Mouse (Mus musculus) G1E (cell line): Measurements from ENCODE around the gene Chst10.

Experiments
- CTCF ChIP-seq: IDR thresholded peaks from 2 replicates; pipeline ENCODE4 v1.5.1; 2012; ENCODE audit warnings: low read depth, low read length, inconsistent platforms, mixed read lengths
- GATA2 ChIP-seq: IDR thresholded peaks from 2 replicates; pipeline ENCODE4 v1.6.1; 2012; ENCODE audit warnings: low read depth, low read length, inconsistent platforms, borderline replicate concordance
- POLR2AphosphoS5 ChIP-seq: IDR thresholded peaks from 2 replicates; pipeline ENCODE4 v1.6.1; 2012; ENCODE audit warnings: low read depth, low read length, inconsistent platforms; ENCODE audit not compliant: insufficient replicate concordance
- TAL1 ChIP-seq: conservative IDR thresholded peaks from 2 replicates; pipeline ENCODE4 v1.6.1; 2012; ENCODE audit warnings: low read depth, low read length, inconsistent platforms, mixed read lengths

DNA sequence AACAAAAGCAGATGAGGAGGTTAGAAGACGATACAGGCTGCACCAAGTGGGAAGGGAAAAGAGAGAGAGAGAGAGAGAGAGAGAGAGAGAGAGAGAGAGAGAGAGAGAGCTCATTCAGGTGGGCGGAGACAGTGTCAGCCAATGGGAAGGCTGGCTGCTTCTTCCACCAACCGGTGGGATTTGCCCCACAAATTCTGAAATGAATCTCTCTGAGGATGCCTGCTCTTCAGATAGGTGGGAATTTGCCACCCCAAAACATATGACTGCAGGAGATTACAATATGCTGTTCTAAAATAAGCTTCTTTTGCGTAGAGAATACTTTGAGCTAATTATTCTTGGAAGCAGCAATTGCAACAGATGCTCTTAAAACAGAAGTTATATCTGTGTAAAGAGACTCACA lies 31.5 kb upstream of the Chst10 start:
- TF ChIP-seq CTCF: no peak
- TF ChIP-seq POLR2AphosphoS5: no peak
- TF ChIP-seq GATA2: no peak
- TF ChIP-seq TAL1: no peak
